Mouse (Mus musculus): ENCODE data around the gene Tnrc6a. TPM values are rescaled to one million over a fixed set of nuclear protein-coding genes. Genes with fewer than 3 reads are reported as not detected.

The Tnrc6a gene
- 10 to 100 TPM; 64.4 to 73.7 TPM for polyA plus RNA-seq (2017; shearing (Covaris generic))

GRCm38 (mm10) chr7:123123665-123124298, at the start of gene Tnrc6a:
Gene Tnrc6a (plus strand): TSS chr7:123123885.

GRCm38 (mm10) chr7:123214365-123215075, 90.8 kb downstream of the Tnrc6a start, which contains the start of gene Slc5a11:
Gene Slc5a11 (plus strand): TSS chr7:123214780.

Other genes starting within 250 kb of the Tnrc6a start
- gene Rbbp6, start 158.2 kb upstream of the Tnrc6a start, polyA plus RNA-seq (2017; shearing (Covaris generic)), result 10 to 100 TPM; 44.5 to 56.8 TPM
- 1 to 10 TPM in 1 of 2 experiments, not detected in 1; 1.6 TPM for gene Slc5a11, start 90.9 kb downstream of the Tnrc6a start, polyA plus RNA-seq (2017; shearing (Covaris generic))
- 10 to 100 TPM; 26.0 to 39.3 TPM for gene Lcmt1, start 245.9 kb downstream of the Tnrc6a start, polyA plus RNA-seq (2017; shearing (Covaris generic))
- gene Arhgap17, start 246.0 kb downstream of the Tnrc6a start, polyA plus RNA-seq (2017; shearing (Covaris generic)), result 10 to 100 TPM; 44.5 to 56.8 TPM

All from inflammation-experienced regulatory T-cells (primary cell).